Mouse (Mus musculus) adrenal gland, adult (tissue): ENCODE data around the gene Tmem245.

Experiments
- DNase-seq, 2 experiments: peaks; one replicate each; pipeline ENCODE4 v3.0.0; 2022 to 2023; ENCODE audit warnings: low spot score in 1 of 2; ENCODE audit not compliant: inconsistent age in 2 of 2

Tmem245 gene

DNA sequence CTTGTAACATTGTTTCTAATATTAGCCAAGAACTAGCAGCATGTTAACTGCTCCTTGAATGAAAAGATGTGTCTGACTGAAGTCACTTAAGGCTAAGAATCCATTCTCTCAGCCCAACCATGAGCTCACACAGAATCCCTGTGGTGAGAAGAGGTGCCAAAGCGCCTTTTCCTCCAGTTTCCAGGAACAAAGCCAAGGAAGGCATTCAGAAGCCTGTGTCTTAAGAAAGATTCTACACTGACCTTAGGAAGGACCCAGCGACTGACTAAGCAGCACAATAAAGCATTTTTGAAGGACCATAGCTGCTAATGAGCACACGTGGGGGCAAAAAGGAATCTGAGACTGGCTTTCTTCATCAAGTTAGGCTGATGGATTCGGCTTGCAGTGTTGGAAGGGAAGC is 81.3 kb downstream of the Tmem245 start:
- peak in 1 of 2 experiments; percentile 57 for DNase-seq

- DNase-seq: peak; percentile 96 to 98
Observed at GRCm38 (mm10) chr4:56865003-56865511, 82.2 kb downstream of the Tmem245 start, which contains the start of gene Ctnnal1. Gene Ctnnal1 (minus strand): TSS chr4:56865188.

GRCm38 (mm10) chr4:56864417-56865001 is 82.7 kb downstream of the Tmem245 start:
- DNase-seq: no peak

GRCm38 (mm10) chr4:56864016-56864415 is 83.2 kb downstream of the Tmem245 start:
- no peak for DNase-seq

- no peak for DNase-seq
Observed at GRCm38 (mm10) chr4:56861551-56861950, 85.7 kb downstream of the Tmem245 start.

DNA sequence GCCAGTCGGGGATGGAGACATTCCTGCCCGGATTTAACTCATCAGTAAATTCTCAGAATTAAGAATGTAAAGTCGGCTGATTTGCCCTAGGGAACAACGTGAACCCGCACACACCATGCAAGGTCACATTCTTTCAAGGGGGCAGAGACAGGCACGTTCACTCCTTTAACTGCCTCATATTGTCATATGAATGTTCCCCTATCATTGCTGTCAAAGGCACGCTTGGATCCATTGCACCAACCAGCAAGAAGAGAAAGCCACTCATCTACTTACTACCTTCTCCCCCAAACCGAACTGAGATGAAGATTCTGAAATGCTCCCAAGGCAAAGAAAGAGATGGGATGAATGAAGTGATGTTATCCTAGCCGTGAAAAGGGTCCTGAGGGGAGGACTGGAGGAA is 88.5 kb downstream of the Tmem245 start:
- DNase-seq: no peak

GRCm38 (mm10) chr4:56856371-56856949 is 90.8 kb downstream of the Tmem245 start:
- DNase-seq: no peak

DNA sequence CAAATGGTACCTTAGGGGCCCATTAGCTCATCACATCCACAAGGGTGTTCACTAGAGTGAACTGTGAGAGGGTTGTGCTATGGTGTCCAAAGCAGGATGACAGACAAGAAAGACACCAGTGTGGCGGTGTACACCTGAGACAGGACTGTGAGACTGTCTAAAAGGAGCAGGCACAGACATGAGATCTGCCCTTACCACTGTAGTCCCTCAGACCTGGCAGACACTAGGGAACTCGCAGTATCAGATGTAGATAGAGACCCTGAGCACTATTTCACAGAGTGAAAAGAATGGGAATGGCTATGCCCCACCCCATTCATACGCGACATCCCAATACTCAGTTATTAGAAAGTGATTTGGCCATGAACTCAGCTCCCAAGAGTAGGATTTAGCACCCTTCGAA is 91.3 kb downstream of the Tmem245 start:
- no peak for DNase-seq

DNA sequence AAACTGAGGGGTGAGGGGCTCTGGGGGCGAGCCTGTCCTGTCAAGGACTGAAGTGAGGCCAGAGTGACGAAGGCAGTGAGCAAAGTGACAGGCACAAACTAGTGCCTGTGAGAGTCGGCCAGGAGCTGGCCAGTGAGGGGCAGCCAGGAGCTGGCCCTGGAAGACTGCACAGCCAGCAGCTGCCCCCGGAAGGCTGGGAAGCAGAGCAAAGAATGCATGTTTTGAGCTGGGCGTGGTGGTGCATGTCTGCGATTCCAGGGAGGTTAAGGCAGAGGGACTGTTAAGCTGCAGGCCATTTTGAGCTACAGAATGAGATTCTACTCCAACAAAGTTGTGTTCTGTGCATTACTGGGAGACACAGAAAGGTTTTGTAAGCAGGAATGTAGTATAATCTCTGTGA is 96.5 kb downstream of the Tmem245 start:
- DNase-seq: peak in 1 of 2 experiments; percentile 42

DNA sequence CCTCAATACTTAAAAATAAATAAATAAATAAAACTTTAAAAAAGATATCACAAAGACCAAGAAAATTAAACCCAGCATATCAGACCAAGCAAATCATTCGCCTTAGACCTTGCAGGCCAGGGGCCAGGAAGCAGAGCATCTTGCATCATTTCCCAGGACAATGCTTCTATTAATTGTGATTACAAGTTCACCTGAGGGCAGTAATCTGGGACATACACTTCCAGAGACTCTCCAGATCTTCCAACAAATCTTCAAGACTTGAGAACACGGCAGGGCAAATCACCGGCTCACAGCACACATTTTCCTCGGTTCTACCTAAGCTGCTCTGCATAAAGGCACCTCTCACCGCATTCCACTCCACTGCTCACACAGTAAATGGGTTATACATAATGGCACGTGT is 99.2 kb downstream of the Tmem245 start:
- DNase-seq: no peak

DNA sequence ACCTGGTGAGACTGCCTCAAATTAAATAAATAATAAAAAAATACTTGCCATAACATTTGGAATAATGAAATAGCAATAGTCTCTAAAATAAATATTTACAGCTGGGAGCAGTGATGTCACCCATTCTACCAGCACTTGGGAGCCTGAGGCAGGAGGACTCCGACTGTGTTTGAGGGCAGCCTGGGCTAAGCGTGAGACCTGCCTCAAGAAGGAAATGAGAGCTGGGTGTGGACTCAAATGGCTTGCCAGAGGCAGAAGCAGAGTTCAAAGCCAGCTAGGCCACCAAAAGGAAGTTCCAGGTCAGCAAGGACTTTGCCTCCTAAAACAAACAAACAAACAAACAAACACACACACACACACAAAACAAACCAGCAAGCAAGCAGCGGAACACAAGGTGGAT is 99.8 kb downstream of the Tmem245 start:
- no peak for DNase-seq

GRCm38 (mm10) chr4:56845896-56846533 is 101.2 kb downstream of the Tmem245 start:
- DNase-seq: no peak

- DNase-seq: no peak
Observed at GRCm38 (mm10) chr4:56844911-56845310, 102.3 kb downstream of the Tmem245 start.

DNA sequence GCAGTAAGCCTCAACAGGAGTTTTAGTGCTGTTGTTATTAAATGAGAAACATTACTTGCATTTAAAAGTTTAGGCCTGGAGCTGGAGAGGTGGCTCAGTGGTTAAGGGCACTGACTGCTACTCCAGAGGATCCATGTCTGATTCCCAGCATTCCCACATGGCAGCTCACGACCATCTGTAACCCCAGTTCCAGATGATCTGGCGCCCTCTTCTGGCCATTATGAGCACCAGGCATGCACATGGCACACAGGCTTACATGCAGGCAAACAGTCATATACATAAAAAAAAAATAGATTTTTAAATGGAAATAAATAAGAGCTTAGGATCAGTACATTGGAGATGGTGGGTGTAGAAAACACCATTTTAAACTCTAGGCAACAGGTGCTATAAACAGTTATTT is 103.3 kb downstream of the Tmem245 start:
- DNase-seq: no peak

GRCm38 (mm10) chr4:56842501-56842900 is 104.7 kb downstream of the Tmem245 start:
- no peak for DNase-seq

- peak in 1 of 2 experiments; percentile 39 for DNase-seq
Observed at GRCm38 (mm10) chr4:56840297-56840696, 106.9 kb downstream of the Tmem245 start.

- DNase-seq: peak; percentile 68 to 81
Observed at GRCm38 (mm10) chr4:56837661-56838060, 109.6 kb downstream of the Tmem245 start.

- peak in 1 of 2 experiments; percentile 37 for DNase-seq
Observed at GRCm38 (mm10) chr4:56831998-56832397, 115.2 kb downstream of the Tmem245 start.

DNA sequence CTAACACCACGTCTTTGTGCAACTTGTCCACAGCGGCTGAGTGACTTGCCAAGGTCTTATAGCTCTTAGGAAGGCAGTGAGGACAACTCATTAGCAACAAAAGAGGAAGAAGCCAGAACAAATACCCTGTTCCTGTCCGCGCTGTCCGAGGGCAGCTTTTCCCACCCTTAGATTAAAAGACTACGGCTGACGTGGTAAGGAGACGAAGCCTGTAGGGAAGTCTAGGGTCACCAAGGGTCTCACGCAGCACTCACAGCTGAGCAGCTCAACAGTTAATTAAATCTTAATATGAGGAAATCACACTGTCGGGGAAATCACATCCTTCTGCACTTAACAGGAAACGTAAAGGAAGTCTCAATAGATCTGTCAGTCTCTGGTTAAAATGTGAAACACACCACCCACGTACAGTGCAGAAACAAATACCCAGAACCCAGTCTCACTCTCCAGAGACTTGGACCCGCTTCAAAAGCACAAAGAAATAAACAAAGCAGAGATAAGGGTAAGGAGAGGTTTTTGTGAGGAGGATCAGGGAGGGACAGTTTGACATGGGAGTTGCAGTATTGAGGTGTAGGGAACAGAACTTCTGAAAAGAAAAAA is 116.1 kb downstream of the Tmem245 start:
- peak in 1 of 2 experiments; percentile 36 for DNase-seq

DNA sequence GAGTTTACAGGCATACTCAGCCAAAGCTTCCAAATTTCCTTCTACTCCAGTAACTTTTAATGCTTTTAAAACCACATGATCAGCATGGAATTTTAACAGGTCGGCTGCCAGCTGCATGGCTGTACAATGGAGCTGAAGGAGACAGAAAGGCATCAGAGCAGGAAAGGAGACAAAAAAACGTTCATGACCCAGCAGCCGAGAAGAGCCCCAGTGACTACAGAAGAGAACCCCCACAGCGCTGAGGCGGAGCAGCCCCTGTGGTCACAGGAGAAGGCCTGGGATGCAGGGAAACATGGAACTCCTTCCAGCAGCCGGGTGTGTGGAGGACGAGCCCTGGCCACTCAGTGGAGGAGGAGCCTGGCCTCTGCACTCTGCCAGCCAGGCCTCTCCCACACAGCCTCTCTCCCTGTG is 117.7 kb downstream of the Tmem245 start:
- peak in 1 of 2 experiments; percentile 32 for DNase-seq

- DNase-seq: no peak
Observed at GRCm38 (mm10) chr4:56828932-56829331, 118.3 kb downstream of the Tmem245 start.

DNA sequence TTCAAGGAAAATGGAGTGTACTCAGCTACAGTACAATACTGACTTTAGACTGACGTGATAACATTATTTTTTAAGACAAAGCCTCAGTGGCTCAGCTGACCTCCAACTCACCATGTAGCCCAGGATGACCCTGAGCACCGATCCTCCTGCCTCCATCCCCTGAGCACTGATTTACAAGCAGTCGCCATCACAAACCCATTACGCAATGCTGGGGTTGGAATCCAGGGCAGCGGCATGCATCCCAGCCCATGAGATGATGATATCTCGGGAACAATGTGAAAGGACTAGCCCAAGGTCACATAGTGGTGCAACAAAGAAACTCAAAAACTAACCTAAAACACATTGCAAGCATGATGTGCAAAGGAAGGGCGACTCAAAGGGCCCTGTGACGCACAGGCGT is 123.0 kb downstream of the Tmem245 start:
- DNase-seq: peak; percentile 60 to 84
